Mouse (Mus musculus): ENCODE data around the gene Tshz3. TPM values are rescaled to one million over a fixed set of nuclear protein-coding genes. Genes with fewer than 3 reads are reported as not detected.

Gene Tshz3
- polyA plus RNA-seq, 1 experiment, result not detected

GRCm38 (mm10) chr7:36692381-36692780 lies 5.5 kb upstream of the Tshz3 start:
- TF ChIP-seq GATA1 (IDR thresholded peaks at IDR 0.05; ENCODE audit: low read length), result no peak

- no peak for TF ChIP-seq GATA1 (IDR thresholded peaks at IDR 0.05; ENCODE audit: low read length)
These were observed 4.8 kb upstream of the Tshz3 start for GRCm38 (mm10) chr7:36693081-36693480.

GRCm38 (mm10) chr7:36694642-36695191 lies 3.2 kb upstream of the Tshz3 start:
- no peak for TF ChIP-seq GATA1 (IDR thresholded peaks at IDR 0.05; ENCODE audit: low read length)

- TF ChIP-seq GATA1 (IDR thresholded peaks at IDR 0.05; ENCODE audit: low read length), result no peak
These were observed 2.6 kb upstream of the Tshz3 start for GRCm38 (mm10) chr7:36695276-36695675.

GRCm38 (mm10) chr7:36695791-36696241 lies 2.1 kb upstream of the Tshz3 start:
- no peak for TF ChIP-seq GATA1 (IDR thresholded peaks at IDR 0.05; ENCODE audit: low read length)

GRCm38 (mm10) chr7:36696406-36697117 lies 1.4 kb upstream of the Tshz3 start:
- no peak for TF ChIP-seq GATA1 (IDR thresholded peaks at IDR 0.05; ENCODE audit: low read length)

GRCm38 (mm10) chr7:36697118-36697855 lies 631 bp upstream of the Tshz3 start:
- TF ChIP-seq GATA1 (IDR thresholded peaks at IDR 0.05; ENCODE audit: low read length), result no peak

GRCm38 (mm10) chr7:36698589-36698946 lies 650 bp downstream of the Tshz3 start:
- TF ChIP-seq GATA1 (IDR thresholded peaks at IDR 0.05; ENCODE audit: low read length), result no peak

- TF ChIP-seq GATA1 (IDR thresholded peaks at IDR 0.05; ENCODE audit: low read length), result no peak
These were observed 1.4 kb downstream of the Tshz3 start for GRCm38 (mm10) chr7:36699001-36699987.

GRCm38 (mm10) chr7:36706636-36707035 lies 8.7 kb downstream of the Tshz3 start:
- TF ChIP-seq GATA1 (IDR thresholded peaks at IDR 0.05; ENCODE audit: low read length), result no peak

- no peak for TF ChIP-seq GATA1 (IDR thresholded peaks at IDR 0.05; ENCODE audit: low read length)
These were observed 9.3 kb downstream of the Tshz3 start for GRCm38 (mm10) chr7:36707266-36707665.

- TF ChIP-seq GATA1 (IDR thresholded peaks at IDR 0.05; ENCODE audit: low read length), result no peak
These were observed 9.9 kb downstream of the Tshz3 start for GRCm38 (mm10) chr7:36707681-36708350.

- no peak for TF ChIP-seq GATA1 (IDR thresholded peaks at IDR 0.05; ENCODE audit: low read length)
These were observed 10.9 kb downstream of the Tshz3 start for GRCm38 (mm10) chr7:36708823-36709222.

GRCm38 (mm10) chr7:36709239-36709638 lies 11.3 kb downstream of the Tshz3 start:
- TF ChIP-seq GATA1 (IDR thresholded peaks at IDR 0.05; ENCODE audit: low read length), result no peak

GRCm38 (mm10) chr7:36709974-36710373 lies 12.1 kb downstream of the Tshz3 start:
- TF ChIP-seq GATA1 (IDR thresholded peaks at IDR 0.05; ENCODE audit: low read length), result no peak
